Mouse (Mus musculus) heart, embryonic 13.5 days (tissue): ENCODE measurements at regions not wholly inside any gene's neighbourhood (a gene's known extent, or its start where the extent isn't known, plus 50 kb on each side); places are given as distances from the start of the nearest gene placed in this dataset.

ENCODE experiments used
- ATAC-seq: fragments of 200-750 bp; cut with Nextera tagmentation; 2 replicates; pipeline ENCODE4 v1.8.0; 2017; ENCODE audit warnings: moderate TSS enrichment; ENCODE audit not compliant: insufficient number of reproducible peaks, low FRiP score, low TSS enrichment; ENCODE audit errors: extremely low read depth
- H3K27ac ChIP-seq: fragments of 300-500 bp; sonication (generic); replicated peaks from 2 replicates; pipeline ENCODE4 v1.5.1; 2015; ENCODE audit warnings: moderate library complexity, mild to moderate bottlenecking, inconsistent platforms
- H3K27me3 ChIP-seq: fragments of 300-500 bp; sonication (generic); replicated peaks from 2 replicates; pipeline ENCODE4 v1.6.1; 2015; ENCODE audit warnings: mild to moderate bottlenecking, inconsistent platforms
- H3K36me3 ChIP-seq: fragments of 300-500 bp; sonication (generic); 2 replicates; pipeline ENCODE4 v1.6.1; 2015; ENCODE audit warnings: mild to moderate bottlenecking, inconsistent platforms
- H3K4me1 ChIP-seq: fragments of 300-500 bp; sonication (generic); 2 replicates; pipeline ENCODE4 v1.6.1; 2015; ENCODE audit warnings: inconsistent platforms
- H3K4me2 ChIP-seq: fragments of 300-500 bp; sonication (generic); 2 replicates; pipeline ENCODE4 v1.6.1; 2015; ENCODE audit warnings: inconsistent platforms, mild to moderate bottlenecking, moderate library complexity
- H3K4me3 ChIP-seq: fragments of 300-500 bp; sonication (generic); 2 replicates; pipeline ENCODE4 v1.5.1; 2015; ENCODE audit warnings: moderate library complexity, mild to moderate bottlenecking, inconsistent platforms
- H3K9ac ChIP-seq: fragments of 300-500 bp; sonication (generic); 2 replicates; pipeline ENCODE4 v1.6.1; 2015; ENCODE audit warnings: inconsistent platforms, mild to moderate bottlenecking, moderate library complexity
- H3K9me3 ChIP-seq: fragments of 300-500 bp; sonication (generic); 2 replicates; pipeline ENCODE4 v1.6.1; 2016; ENCODE audit warnings: inconsistent platforms
- WGBS: fragments of 180-500 bp; shearing (Covaris S2); methylation state at CpG from one replicate; pipeline ENCODE4 v1.1.7; 2015; ENCODE audit warnings: mixed read lengths; 5-methylcytosine and 5-hydroxymethylcytosine counted together

DNA sequence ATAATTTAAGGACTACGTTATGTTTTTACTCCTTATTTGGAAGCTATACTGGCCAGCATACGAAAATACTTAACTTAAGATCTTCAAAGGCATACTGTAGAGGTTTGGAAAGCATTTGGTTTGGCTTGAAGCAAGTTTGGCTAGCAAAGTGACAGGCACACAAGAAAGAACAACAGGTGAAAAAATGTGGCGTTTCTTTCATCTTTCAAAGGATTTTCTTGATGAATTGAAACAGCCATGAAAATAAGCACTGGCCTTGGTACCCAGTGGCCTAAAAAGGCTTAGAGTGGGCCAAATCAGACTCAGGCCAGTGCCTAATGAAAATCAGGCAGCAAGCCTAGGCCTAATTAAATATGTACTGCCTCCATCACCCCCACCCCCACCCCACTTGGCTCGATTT, 119.4 kb downstream of the Mterf1b start:
- Histone ChIP-seq H3K4me3 (no peak overlapping the region), H3K4me1 (peaks cover 30% of the 10 kb centered on the region), H3K27me3 (no peaks in the 10 kb centered on the region), H3K4me2 (no peak overlapping the region), H3K9ac (no peak overlapping the region), H3K36me3 (no peaks in the 10 kb centered on the region), H3K9me3 (no peaks in the 10 kb centered on the region), H3K27ac (peak overlapping the region; percentile 85)
- 62% methylated on average over 4 of the region's 4 CpGs for WGBS
- no peak for ATAC-seq

DNA sequence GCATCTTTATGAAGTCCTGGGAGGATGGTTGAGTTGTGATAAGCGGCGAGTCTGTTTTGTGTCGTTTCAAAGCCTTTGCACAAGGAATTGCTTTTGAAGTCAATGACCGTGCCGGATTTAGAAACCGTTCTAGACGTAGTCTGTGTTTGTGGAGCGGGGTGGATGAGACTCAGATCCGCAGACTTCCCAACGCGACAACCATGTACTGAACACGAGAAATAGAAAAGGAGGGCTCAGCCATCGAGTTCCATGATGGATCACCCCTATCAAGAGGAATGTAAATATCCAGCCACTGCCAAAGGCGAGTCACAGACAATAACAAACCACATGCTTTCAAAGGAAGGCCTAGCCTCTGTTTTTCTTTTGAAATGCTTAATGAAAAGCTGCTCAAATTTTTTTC, 120.5 kb downstream of the Mterf1b start:
- Histone ChIP-seq H3K36me3 (no peaks in the 10 kb centered on the region), H3K4me2 (no peak overlapping the region), H3K27ac (peak overlapping the region; percentile 85), H3K4me1 (peaks cover 30% of the 10 kb centered on the region), H3K4me3 (no peak overlapping the region), H3K9me3 (no peaks in the 10 kb centered on the region), H3K27me3 (no peaks in the 10 kb centered on the region), H3K9ac (no peak overlapping the region)
- WGBS, result 44% methylated on average over 14 of the region's 14 CpGs
- no peak for ATAC-seq

DNA sequence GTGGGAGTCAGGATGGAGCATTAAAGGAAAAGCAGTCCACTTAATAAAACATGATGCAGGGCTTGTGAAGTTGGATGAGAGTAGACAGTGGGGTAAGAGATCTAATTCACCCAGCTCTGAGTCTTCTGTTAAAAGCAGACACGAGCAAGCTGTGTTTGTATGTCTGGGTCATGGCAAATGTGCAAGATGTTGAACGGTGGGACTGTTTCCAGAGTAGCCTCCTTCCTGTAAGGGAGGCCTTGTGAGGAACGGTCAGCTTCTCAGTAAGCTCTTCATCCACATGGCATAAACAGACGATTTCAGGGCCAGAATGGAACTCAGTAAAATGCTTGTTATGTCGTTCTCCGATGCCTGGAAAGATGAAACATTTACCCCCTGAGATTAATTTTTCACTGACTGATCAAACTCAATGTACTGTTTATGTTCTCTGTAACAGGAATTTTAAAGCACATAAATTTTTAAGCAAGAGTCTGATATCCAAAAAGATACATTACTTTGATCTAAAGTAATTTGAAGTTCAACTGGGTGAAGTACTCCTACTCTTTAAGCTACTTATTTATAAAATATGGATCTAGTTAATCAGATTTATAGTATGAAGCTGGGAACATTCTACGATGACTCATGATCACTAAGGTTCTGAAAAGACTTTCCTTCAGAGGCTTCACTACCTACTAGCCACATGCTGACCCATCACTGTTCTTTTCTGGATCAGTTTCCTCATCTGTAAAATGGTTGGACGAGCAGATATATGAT, 130.6 kb downstream of the Mterf1b start:
- Histone ChIP-seq H3K27ac (0 out of 2 replicates have a peak overlapping the region, but pooled peaks have one; percentile 12), H3K4me3 (no peak overlapping the region), H3K36me3 (no peaks in the 10 kb centered on the region), H3K27me3 (no peaks in the 10 kb centered on the region), H3K9ac (no peak overlapping the region), H3K4me2 (no peak overlapping the region), H3K4me1 (peaks cover 23% of the 10 kb centered on the region), H3K9me3 (peaks cover 7% of the 10 kb centered on the region; the same call in 1 of the 2 replicates)
- no peak for ATAC-seq
- WGBS, result 70% methylated on average over 8 of the region's 8 CpGs

DNA sequence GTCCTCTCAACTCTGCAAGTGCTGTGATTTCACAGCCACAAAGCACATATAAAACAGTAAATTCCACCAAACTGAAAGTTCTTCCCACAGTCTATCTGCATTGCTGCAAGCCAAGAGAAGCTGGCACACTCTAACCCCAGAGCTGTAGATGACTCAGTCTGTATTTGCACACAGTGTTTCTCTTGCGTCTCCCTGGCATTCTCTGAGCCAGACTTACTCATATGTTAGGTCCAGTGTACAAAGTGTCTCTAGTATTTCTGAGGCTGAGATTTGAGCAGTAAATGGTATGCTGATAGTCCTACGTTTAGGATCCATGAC, 131.2 kb downstream of the Mterf1b start:
- no peak overlapping the region for H3K9ac ChIP-seq
- H3K4me2 ChIP-seq, result no peak overlapping the region
- no peak overlapping the region for H3K27ac ChIP-seq
- 68% methylated on average over 2 of the region's 2 CpGs for WGBS
- no peak overlapping the region for H3K4me3 ChIP-seq
- no peaks in the 10 kb centered on the region for H3K36me3 ChIP-seq
- H3K9me3 ChIP-seq, result peaks cover 7% of the 10 kb centered on the region; the same call in 1 of the 2 replicates
- peaks cover 23% of the 10 kb centered on the region for H3K4me1 ChIP-seq
- H3K27me3 ChIP-seq, result no peaks in the 10 kb centered on the region
- ATAC-seq, result no peak

DNA sequence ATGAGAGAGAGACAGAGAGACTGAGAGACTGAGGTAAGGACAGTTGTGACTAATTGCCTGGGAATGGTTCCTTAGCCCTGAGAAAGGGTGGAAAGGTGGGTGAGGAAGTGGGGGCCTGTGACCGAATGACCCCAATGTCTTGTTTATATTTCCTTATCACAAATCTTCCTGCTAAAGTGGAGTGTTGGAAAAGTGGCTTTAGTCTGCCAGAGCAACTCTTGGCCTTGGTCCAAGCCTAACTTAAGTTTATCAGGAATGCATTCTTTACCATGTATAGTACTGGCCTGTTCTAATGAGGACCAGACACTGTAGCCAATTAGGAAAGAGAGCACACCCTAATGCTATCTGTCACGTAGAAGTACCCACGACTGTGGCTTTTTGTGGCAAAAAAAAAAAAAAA, 133.6 kb downstream of the Mterf1b start:
- Histone ChIP-seq H3K9ac (no peak overlapping the region), H3K36me3 (no peaks in the 10 kb centered on the region), H3K9me3 (no peaks in the 10 kb centered on the region), H3K27ac (peak overlapping the region; percentile 91), H3K4me1 (peaks cover 23% of the 10 kb centered on the region), H3K4me2 (no peak overlapping the region), H3K4me3 (no peak overlapping the region), H3K27me3 (no peaks in the 10 kb centered on the region)
- WGBS, result 3% methylated on average over 3 of the region's 3 CpGs
- peak; percentile 88 for ATAC-seq

DNA sequence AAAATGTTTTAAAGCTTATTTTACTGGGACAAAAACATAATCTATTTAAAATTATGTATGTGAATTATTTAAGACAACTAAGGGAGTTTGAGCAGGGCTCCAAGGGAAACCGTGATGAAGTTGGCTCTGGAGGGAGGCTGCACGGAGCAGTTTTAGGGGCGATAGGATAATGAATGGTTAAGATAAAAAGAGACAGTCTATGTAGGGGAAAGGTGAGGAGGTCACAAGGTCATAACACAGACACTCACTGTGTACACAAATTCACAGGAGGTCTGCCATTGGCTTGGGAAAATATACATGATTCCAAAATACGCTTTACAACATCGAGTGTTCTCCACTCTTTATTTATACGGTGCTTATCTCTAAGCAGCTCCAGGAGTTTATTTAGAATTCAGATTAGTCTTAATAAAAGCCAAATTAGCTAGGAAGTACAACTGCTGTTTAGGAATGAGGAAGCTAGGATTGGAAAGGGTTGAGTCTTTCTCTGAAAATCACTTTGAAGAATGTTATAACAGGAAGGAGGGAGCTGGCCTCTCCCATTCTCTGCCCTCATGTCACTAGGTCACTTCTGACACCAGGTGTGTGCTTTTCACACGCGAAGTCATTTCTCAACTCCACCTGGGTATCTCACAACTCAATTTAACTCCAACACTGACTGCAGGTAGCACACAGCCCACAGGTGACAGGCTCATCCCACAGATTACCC, 134.3 kb downstream of the Mterf1b start:
- Histone ChIP-seq H3K4me2 (peak overlapping the region; percentile 16; the same call in 1 of the 2 replicates), H3K36me3 (no peaks in the 10 kb centered on the region), H3K4me3 (no peak overlapping the region), H3K27me3 (no peaks in the 10 kb centered on the region), H3K9ac (no peak overlapping the region), H3K27ac (peak overlapping the region; percentile 91), H3K9me3 (no peaks in the 10 kb centered on the region), H3K4me1 (peaks cover 23% of the 10 kb centered on the region)
- WGBS, result 14% methylated on average over 8 of the region's 8 CpGs
- no peak for ATAC-seq

DNA sequence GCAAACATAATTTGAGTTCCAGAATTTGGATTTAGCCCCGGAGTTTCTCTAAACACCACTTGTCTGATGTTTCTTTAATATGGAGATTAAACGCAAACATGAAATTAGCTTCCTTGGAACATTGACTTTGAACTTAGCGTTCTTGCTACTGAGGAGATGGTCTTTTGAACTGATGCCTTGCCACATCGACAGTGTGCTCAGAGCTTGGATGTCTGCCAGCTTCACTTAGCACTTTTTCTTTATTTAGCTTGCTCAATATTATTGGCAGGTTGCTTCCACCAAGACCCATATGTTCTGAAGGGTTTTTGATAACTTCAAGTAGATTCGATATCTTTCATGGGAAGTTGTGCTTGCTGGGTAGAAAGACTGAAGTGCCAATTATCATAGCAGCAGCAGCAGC, 143.5 kb downstream of the Mterf1b start:
- no peak overlapping the region for H3K4me3 ChIP-seq
- H3K36me3 ChIP-seq, result no peaks in the 10 kb centered on the region
- no peak overlapping the region for H3K4me2 ChIP-seq
- peaks cover 15% of the 10 kb centered on the region for H3K4me1 ChIP-seq
- H3K9ac ChIP-seq, result no peak overlapping the region
- H3K27me3 ChIP-seq, result no peaks in the 10 kb centered on the region
- no peak for ATAC-seq
- H3K9me3 ChIP-seq, result no peaks in the 10 kb centered on the region
- WGBS, result 39% methylated on average over 5 of the region's 5 CpGs
- peak overlapping the region; percentile 42; the same call in 1 of the 2 replicates for H3K27ac ChIP-seq

DNA sequence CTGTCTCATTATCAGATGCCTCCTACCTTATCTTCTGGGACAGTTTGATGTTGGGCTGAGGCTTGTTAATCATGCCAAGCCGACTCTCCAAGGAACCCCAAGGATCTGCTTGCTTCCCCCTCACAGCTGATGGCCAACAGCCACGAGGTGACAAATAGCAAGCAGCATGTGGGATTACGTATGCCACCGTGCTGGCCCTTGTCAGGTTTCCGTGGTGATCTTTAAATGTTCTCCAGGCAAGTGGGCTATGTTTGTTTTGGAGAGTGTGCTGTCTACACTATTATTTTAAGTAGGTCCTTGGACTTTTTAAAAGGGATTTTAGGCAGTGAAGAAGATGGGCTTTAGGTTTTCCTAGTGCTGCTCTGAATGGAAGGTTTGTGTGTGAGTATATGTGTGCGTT, 149.8 kb downstream of the Mterf1b start:
- WGBS, result 17% methylated on average over 6 of the region's 6 CpGs
- H3K27ac ChIP-seq, result no peak overlapping the region; the same call in 1 of the 2 replicates
- ATAC-seq, result no peak

DNA sequence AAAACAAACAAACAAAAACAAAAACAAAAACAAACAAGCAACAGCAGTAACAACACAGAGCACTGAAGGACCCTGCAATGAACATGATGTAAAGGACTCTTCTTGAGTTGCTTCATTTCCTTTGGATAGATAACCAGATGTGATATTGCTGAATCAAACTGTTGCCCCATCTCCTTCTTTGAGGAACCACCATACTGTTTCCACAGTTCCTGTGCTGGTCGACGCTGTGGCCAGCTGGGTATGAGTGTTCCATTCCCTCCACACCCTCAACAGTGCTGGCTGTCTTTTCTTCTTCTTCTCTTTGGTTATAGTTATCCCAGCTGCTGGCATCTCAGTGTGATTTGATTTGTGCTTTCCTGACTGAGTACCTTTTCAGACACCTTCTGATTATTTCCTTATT, 152.3 kb downstream of the Mterf1b start:
- H3K27me3 ChIP-seq, result no peaks in the 10 kb centered on the region
- WGBS, result 85% methylated on average over 2 of the region's 2 CpGs
- no peak for ATAC-seq

More for the DNA sequence above, 149.8 kb downstream of the Mterf1b start:
- H3K9me3 ChIP-seq, result no peaks in the 10 kb centered on the region
- H3K9ac ChIP-seq, result no peak overlapping the region
- H3K4me1 ChIP-seq, result peaks cover 18% of the 10 kb centered on the region
- no peak overlapping the region for H3K4me3 ChIP-seq
- no peak overlapping the region for H3K4me2 ChIP-seq
- H3K36me3 ChIP-seq, result no peaks in the 10 kb centered on the region
- H3K27me3 ChIP-seq, result no peaks in the 10 kb centered on the region

DNA sequence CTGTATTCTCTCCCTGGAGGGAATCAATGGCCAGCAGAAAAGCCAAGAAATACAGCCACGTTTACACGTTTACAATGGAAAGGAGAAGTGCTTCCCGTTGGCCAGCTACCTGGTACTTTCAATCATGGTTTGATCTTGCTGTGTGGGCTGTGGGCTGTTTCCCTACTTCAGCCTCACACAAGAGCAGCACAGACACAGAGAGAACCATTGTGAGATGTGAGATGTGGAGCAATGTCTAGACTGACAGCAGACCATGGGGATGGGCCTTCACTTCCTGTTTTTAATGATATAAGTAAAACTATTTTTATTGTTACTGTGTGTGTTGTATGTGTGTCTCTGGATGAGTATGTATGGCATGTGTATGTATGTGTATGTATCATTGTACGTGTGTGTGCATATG, 156.2 kb downstream of the Mterf1b start:
- Histone ChIP-seq H3K4me2 (no peak overlapping the region), H3K9me3 (no peaks in the 10 kb centered on the region), H3K27ac (no peak overlapping the region), H3K36me3 (no peaks in the 10 kb centered on the region), H3K27me3 (no peaks in the 10 kb centered on the region), H3K9ac (no peak overlapping the region), H3K4me1 (no peaks in the 10 kb centered on the region), H3K4me3 (no peak overlapping the region)
- 70% methylated on average over 4 of the region's 4 CpGs for WGBS
- no peak for ATAC-seq

More for the DNA sequence above, 152.3 kb downstream of the Mterf1b start:
- Histone ChIP-seq H3K4me3 (no peak overlapping the region), H3K4me2 (no peak overlapping the region), H3K36me3 (no peaks in the 10 kb centered on the region), H3K4me1 (peaks cover 18% of the 10 kb centered on the region), H3K27ac (no peak overlapping the region), H3K9me3 (no peaks in the 10 kb centered on the region), H3K9ac (no peak overlapping the region)

DNA sequence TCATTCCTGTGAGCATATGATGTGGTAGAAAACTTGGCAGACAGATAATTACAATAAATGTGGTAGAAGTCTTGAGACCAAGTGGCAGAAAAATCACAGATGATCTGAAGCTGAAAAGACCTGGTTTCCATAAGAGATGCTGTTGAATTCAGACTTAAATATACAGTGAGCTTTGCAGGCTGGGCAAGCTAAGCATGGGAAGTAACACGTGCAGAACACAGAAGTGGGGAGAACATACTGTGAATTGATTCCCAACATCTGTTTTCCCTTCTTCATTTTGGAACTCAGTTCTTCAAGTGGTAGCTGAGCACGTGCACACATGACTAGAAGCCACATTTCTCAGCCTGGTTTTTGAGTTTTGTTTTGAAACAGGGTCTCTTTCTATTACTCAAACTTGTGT, 157.8 kb downstream of the Mterf1b start:
- H3K4me2 ChIP-seq, result no peak overlapping the region
- no peaks in the 10 kb centered on the region for H3K36me3 ChIP-seq
- no peak overlapping the region for H3K9ac ChIP-seq
- no peak overlapping the region for H3K27ac ChIP-seq
- no peaks in the 10 kb centered on the region for H3K27me3 ChIP-seq
- H3K4me1 ChIP-seq, result no peaks in the 10 kb centered on the region
- 72% methylated on average over 2 of the region's 2 CpGs for WGBS
- no peak overlapping the region for H3K4me3 ChIP-seq
- ATAC-seq, result no peak
- H3K9me3 ChIP-seq, result no peaks in the 10 kb centered on the region
